Mouse (Mus musculus): ENCODE results near the gene 1700001C19Rik. TPM values are rescaled to one million over a fixed set of nuclear protein-coding genes. Genes with fewer than 3 reads are reported as not detected.

The 1700001C19Rik gene
- polyA plus RNA-seq, 1 experiment from 2014 or later = 0.86 TPM

DNA sequence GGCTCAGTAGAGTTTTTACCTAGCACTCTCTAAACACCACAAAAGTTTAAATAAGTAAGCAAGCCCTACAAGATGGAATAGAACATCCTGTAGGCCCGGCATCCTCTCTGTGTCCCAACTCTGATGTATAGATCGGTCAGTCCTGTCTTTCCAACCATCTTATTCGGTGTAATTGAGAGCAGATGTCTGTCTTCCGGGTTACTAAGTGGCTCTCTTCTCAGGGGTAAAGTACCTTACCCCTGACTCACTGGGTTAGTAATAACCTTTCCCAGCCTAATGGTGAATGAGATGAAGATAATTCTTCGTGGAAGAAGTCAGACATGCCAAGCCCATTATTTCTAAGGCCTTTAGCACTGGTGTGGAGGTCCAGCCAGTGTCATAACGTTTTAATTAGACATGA, 63.2 kb downstream of the 1700001C19Rik start:
- ATAC-seq = no peak
- Histone ChIP-seq H3K4me2 (ENCODE audit: low read length) (no peak overlapping the region), H3K27me3 (replicated peaks; ENCODE audit: control insufficient read depth, insufficient read depth, low read length) (no peaks in the 10 kb centered on the region), H3K36me3 (ENCODE audit: control insufficient read depth, insufficient read depth) (peaks cover 17% of the 10 kb centered on the region), H3K9ac (replicated peaks; ENCODE audit: low read depth, low read length) (no peak overlapping the region), H3K27ac (ENCODE audit: low read length) (no peak overlapping the region), H3K4me1 (replicated peaks; ENCODE audit: control insufficient read depth, insufficient read depth, low read length) (peaks cover 10% of the 10 kb centered on the region), H3K4me3 (replicated peaks; ENCODE audit: low read length) (no peak overlapping the region), H3K9me3 (ENCODE audit: control insufficient read depth, low read length) (no peaks in the 10 kb centered on the region)
- WGBS = 89% methylated on average over 6 of the region's 6 CpGs

DNA sequence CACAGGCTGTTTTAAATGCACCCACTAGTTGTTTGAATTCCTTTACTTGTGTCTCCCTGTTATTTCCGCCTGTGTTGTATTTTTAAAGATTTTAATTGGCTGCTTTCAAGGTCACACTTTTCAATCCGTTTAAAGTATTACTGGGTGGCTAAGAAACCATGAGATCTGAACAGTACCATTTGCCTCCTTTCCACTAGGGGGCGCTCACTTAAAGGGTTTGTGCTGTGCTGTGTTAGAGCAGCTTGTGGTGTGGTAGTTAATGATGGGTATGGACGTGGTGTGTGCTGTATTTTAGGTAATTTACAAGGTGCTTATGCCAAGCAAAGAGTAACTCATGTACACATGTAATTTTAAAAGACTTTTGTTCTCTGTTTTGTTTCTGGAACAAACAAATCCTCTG, 65.7 kb downstream of the 1700001C19Rik start:
- Histone ChIP-seq H3K9ac (replicated peaks; ENCODE audit: low read depth, low read length) (no peak overlapping the region), H3K27ac (ENCODE audit: low read length) (no peak overlapping the region), H3K4me2 (ENCODE audit: low read length) (no peak overlapping the region), H3K4me1 (replicated peaks; ENCODE audit: control insufficient read depth, insufficient read depth, low read length) (peaks cover 10% of the 10 kb centered on the region), H3K4me3 (replicated peaks; ENCODE audit: low read length) (no peak overlapping the region), H3K36me3 (ENCODE audit: control insufficient read depth, insufficient read depth) (peaks cover 13% of the 10 kb centered on the region), H3K9me3 (ENCODE audit: control insufficient read depth, low read length) (no peaks in the 10 kb centered on the region), H3K27me3 (replicated peaks; ENCODE audit: control insufficient read depth, insufficient read depth, low read length) (peaks cover 6% of the 10 kb centered on the region)
- WGBS = 9% methylated on average over 4 of the region's 4 CpGs
- ATAC-seq = peak; percentile 49; the same call in 1 of the 2 replicates

DNA sequence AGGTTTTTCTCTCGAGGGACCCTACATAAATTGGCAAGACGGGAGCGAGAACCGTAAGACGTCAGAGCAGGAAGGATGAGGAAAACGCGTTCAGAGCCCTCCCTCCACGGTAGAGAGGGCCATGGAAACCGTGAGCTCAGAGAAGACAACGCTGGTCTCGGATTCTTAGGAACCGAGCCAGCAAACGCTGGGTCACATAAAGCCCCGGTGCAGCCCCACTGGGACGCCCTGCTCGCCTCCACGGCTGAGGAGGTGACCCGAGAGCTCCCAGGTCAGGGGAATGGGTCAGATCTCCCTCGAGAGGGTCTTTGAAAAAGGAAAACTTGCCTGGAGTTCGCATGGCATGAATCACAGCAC, 68.1 kb downstream of the 1700001C19Rik start:
- H3K4me1 ChIP-seq (replicated peaks; ENCODE audit: control insufficient read depth, insufficient read depth, low read length) = peaks cover 10% of the 10 kb centered on the region
- peak overlapping the region; percentile 91 for H3K4me2 ChIP-seq (ENCODE audit: low read length)
- peak overlapping the region; percentile 70 for H3K9ac ChIP-seq (replicated peaks; ENCODE audit: low read depth, low read length)
- H3K4me3 ChIP-seq (replicated peaks; ENCODE audit: low read length) = peak overlapping the region; percentile 84
- peak; percentile 79 for ATAC-seq
- WGBS = 1% methylated on average over 20 of the region's 20 CpGs
- no peaks in the 10 kb centered on the region for H3K9me3 ChIP-seq (ENCODE audit: control insufficient read depth, low read length)
- H3K27ac ChIP-seq (ENCODE audit: low read length) = peak overlapping the region; percentile 76
- H3K36me3 ChIP-seq (ENCODE audit: control insufficient read depth, insufficient read depth) = peaks cover 10% of the 10 kb centered on the region; the same call in 1 of the 2 replicates
- H3K27me3 ChIP-seq (replicated peaks; ENCODE audit: control insufficient read depth, insufficient read depth, low read length) = peaks cover 20% of the 10 kb centered on the region

DNA sequence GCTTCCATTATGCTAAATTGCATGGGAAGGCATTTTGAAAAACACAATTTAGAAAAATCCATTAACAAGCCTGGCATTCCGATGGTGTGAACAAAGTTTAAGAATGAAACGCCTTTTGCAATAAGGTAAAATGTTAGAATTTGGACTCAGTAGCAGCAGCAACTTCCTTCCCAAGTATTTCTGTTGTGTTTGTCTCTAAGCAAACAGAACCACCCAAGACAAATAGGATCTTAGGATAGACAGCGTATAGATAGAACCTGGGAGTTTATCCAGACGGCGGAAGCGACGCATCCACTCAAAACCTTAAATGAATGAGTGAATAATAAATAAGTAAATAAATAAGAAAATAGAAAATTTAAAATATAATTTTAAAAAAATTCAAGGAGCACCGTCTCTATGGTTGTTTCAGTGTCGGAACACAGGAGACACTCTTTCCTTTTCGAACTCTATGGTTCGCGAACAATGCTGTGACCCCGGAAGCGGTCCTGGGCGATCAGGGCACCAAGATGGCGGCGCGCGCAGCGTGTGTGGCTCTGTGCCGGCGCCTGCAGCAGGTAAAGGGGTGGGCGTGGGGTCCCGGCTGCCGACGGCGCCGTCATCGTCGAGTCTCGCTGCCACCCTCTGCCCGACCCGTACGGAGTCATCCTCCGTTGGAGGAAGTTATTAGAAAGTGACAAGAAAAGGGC, 68.6 kb downstream of the 1700001C19Rik start, which contains the start of gene Mrps10:
Gene Mrps10, plus strand, starts transcription at position 487 of the 686 bp plus-strand sequence.
- WGBS = 4% methylated on average over 35 of the region's 35 CpGs
- peak within 1 kb of the TSS; percentile 84 for H3K4me3 ChIP-seq (replicated peaks; ENCODE audit: low read length)
- H3K36me3 ChIP-seq (ENCODE audit: control insufficient read depth, insufficient read depth) = peaks cover 10% of the 10 kb centered on the region; the same call in 1 of the 2 replicates
- peak within 1 kb of the TSS; percentile 70 for H3K9ac ChIP-seq (replicated peaks; ENCODE audit: low read depth, low read length)
- no peaks in the 10 kb centered on the region for H3K9me3 ChIP-seq (ENCODE audit: control insufficient read depth, low read length)
- H3K27ac ChIP-seq (ENCODE audit: low read length) = peak within 1 kb of the TSS; percentile 76
- peak within 1 kb of the TSS; percentile 91 for H3K4me2 ChIP-seq (ENCODE audit: low read length)
- H3K27me3 ChIP-seq (replicated peaks; ENCODE audit: control insufficient read depth, insufficient read depth, low read length) = peaks cover 20% of the 10 kb centered on the region
- peak; percentile 96 for ATAC-seq
- H3K4me1 ChIP-seq (replicated peaks; ENCODE audit: control insufficient read depth, insufficient read depth, low read length) = peaks cover 10% of the 10 kb centered on the region

Other genes starting within 250 kb of the 1700001C19Rik start
- 72.2 and 74.1 TPM in 2 replicates for gene Mrps10, start 68.5 kb downstream of the 1700001C19Rik start, polyA plus RNA-seq (2015; fragmentation: Nextera tagmentation; extraction: Ambion mirVana)
- gene Guca1b, start 52.0 kb downstream of the 1700001C19Rik start, polyA plus RNA-seq (2015; fragmentation: Nextera tagmentation; extraction: Ambion mirVana) = 0.29 and 0.37 TPM in 2 replicates
- 0.67 TPM in 1 of 2 replicates, not detected in the other for gene Guca1a, start 36.8 kb downstream of the 1700001C19Rik start, polyA plus RNA-seq (2015; fragmentation: Nextera tagmentation; extraction: Ambion mirVana)
- 0.19 and 0.22 TPM in 2 replicates for gene AI661453, start 761 bp downstream of the 1700001C19Rik start, polyA plus RNA-seq (2015; fragmentation: Nextera tagmentation; extraction: Ambion mirVana)
- gene Taf8, start 64.9 kb upstream of the 1700001C19Rik start, polyA plus RNA-seq (2015; fragmentation: Nextera tagmentation; extraction: Ambion mirVana) = 24.9 and 25.7 TPM in 2 replicates
- gene Ccnd3, start 67.7 kb upstream of the 1700001C19Rik start, polyA plus RNA-seq (2015; fragmentation: Nextera tagmentation; extraction: Ambion mirVana) = 58.5 and 66.0 TPM in 2 replicates
- gene Bysl, start 174.1 kb upstream of the 1700001C19Rik start, polyA plus RNA-seq (2015; fragmentation: Nextera tagmentation; extraction: Ambion mirVana) = 32.9 and 36.1 TPM in 2 replicates
- 51.6 and 51.8 TPM in 2 replicates for gene Med20, start 174.2 kb upstream of the 1700001C19Rik start, polyA plus RNA-seq (2015; fragmentation: Nextera tagmentation; extraction: Ambion mirVana)
- 2.3 and 2.9 TPM in 2 replicates for gene Gm20517, start 174.2 kb upstream of the 1700001C19Rik start, polyA plus RNA-seq (2015; fragmentation: Nextera tagmentation; extraction: Ambion mirVana)
- 8.6 and 9.1 TPM in 2 replicates for gene Usp49, start 193.3 kb upstream of the 1700001C19Rik start, polyA plus RNA-seq (2015; fragmentation: Nextera tagmentation; extraction: Ambion mirVana)

Data from forebrain, embryonic 16.5 days (tissue).